Mouse (Mus musculus): Measurements from ENCODE around the gene Hist4h4. TPM values are rescaled to one million over a fixed set of nuclear protein-coding genes. Genes with fewer than 3 reads are reported as not detected.

Gene Hist4h4
- 0.41 and 0.45 TPM in 2 replicates for polyA plus RNA-seq (2016; fragmentation: Nextera tagmentation; extraction: Ambion mirVana)

DNA sequence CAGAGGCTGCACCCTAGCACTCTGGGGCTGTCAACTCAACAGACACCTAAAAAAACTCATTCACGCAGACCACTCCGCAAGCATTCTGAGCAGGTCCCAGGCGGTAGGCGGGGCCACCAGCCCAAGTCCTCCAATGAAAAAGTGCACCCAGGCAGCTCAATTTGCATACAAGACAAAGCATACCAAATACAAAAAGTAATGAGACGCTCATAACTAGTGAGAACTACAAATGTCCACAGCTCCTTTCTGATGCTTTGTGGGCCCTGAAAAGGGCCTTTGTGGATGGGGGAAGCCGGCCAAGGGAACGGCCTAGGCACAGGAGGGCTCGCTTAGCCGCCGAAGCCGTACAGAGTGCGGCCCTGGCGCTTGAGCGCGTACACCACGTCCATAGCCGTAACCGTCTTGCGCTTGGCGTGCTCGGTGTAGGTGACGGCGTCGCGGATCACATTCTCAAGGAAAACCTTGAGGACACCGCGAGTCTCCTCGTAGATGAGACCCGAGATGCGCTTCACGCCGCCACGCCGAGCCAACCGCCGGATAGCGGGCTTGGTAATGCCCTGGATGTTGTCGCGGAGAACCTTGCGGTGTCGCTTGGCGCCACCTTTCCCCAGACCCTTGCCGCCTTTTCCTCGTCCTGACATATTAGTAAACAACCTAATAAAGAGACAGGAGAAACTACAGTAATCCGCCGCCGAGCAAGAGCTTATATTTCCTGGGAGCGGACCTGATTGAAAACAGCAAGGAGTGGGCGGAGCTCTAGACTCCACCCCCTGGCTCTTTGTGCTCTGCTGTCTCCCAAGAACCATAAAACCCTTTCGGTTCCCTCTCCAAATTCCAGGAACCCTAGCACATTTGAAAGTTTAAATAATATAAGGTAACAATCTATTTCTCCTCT, at the start of gene Hist4h4:
Hist4h4 (minus strand) TSS at position 677 of the 895 bp plus-strand sequence.
- Histone ChIP-seq H3K27ac (ENCODE audit: poor library complexity, severe bottlenecking) (peak within 1 kb of the TSS; percentile 100), H3K36me3 (no peaks in the 10 kb centered on the region), H3K4me1 (replicated peaks) (peaks cover 22% of the 10 kb centered on the region), H3K4me3 (peak within 1 kb of the TSS; percentile 69), H3K9ac (peak within 1 kb of the TSS; percentile 96), H3K9me3 (replicated peaks) (no peaks in the 10 kb centered on the region), H3K4me2 (peak within 1 kb of the TSS; percentile 89), H3K27me3 (replicated peaks) (no peaks in the 10 kb centered on the region)
- ATAC-seq (ENCODE audit: insufficient number of reproducible peaks, low FRiP score), result peak; percentile 80
- WGBS, result under 1% methylated on average over 50 of the region's 50 CpGs

GRCm38 (mm10) chr6:136852762-136853161, 48.5 kb upstream of the Hist4h4 start:
- Histone ChIP-seq H3K9me3 (replicated peaks) (no peaks in the 10 kb centered on the region), H3K4me3 (no peak overlapping the region), H3K4me2 (no peak overlapping the region), H3K4me1 (replicated peaks) (peaks cover 53% of the 10 kb centered on the region), H3K9ac (no peak overlapping the region), H3K27ac (ENCODE audit: poor library complexity, severe bottlenecking) (peak overlapping the region; percentile 52), H3K36me3 (peaks cover 25% of the 10 kb centered on the region), H3K27me3 (replicated peaks) (no peaks in the 10 kb centered on the region)
- WGBS, result 66% methylated on average over 3 of the region's 3 CpGs
- no peak for ATAC-seq (ENCODE audit: insufficient number of reproducible peaks, low FRiP score)

- H3K4me2 ChIP-seq, result no peak overlapping the region
- no peak overlapping the region for H3K9ac ChIP-seq
- no peaks in the 10 kb centered on the region for H3K27me3 ChIP-seq (replicated peaks)
- no peak overlapping the region for H3K4me3 ChIP-seq
- no peaks in the 10 kb centered on the region for H3K9me3 ChIP-seq (replicated peaks)
- peaks cover 49% of the 10 kb centered on the region for H3K4me1 ChIP-seq (replicated peaks)
- 85% methylated on average over 4 of the region's 4 CpGs for WGBS
- H3K36me3 ChIP-seq, result peaks cover 25% of the 10 kb centered on the region
- ATAC-seq (ENCODE audit: insufficient number of reproducible peaks, low FRiP score), result no peak
- peak overlapping the region; percentile 52; the same call in 1 of the 2 replicates for H3K27ac ChIP-seq (ENCODE audit: poor library complexity, severe bottlenecking)
Observed at GRCm38 (mm10) chr6:136852348-136852747, 48.1 kb upstream of the Hist4h4 start.

DNA sequence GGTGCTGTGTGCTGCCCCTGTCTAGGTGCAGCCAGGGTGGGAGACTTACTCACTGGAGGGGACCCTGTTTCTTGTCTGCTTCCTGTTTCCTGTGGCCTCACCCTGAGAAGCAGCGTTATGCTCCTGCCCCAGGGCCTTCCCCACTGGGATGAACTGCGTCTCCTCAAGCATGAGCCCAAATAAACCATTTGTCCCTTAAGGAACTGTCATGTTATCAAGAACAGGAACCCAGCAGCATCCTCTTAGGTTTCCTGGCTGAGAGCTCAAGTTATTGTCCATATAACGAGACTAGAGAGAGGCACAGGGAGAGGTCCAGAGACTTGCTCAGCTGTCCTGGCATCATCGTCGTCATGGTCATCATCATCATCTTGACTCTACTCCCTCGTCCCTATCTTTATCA, 46.1 kb upstream of the Hist4h4 start:
- 0 out of 2 replicates have a peak, but pooled peaks have one; percentile 9 for ATAC-seq (ENCODE audit: insufficient number of reproducible peaks, low FRiP score)
- peaks cover 30% of the 10 kb centered on the region for H3K36me3 ChIP-seq
- H3K9me3 ChIP-seq (replicated peaks), result no peaks in the 10 kb centered on the region
- H3K9ac ChIP-seq, result no peak overlapping the region
- no peak overlapping the region for H3K27ac ChIP-seq (ENCODE audit: poor library complexity, severe bottlenecking)
- H3K4me3 ChIP-seq, result no peak overlapping the region
- WGBS, result 48% methylated on average over 6 of the region's 6 CpGs
- H3K4me2 ChIP-seq, result no peak overlapping the region
- no peaks in the 10 kb centered on the region for H3K27me3 ChIP-seq (replicated peaks)
- H3K4me1 ChIP-seq (replicated peaks), result peaks cover 32% of the 10 kb centered on the region

DNA sequence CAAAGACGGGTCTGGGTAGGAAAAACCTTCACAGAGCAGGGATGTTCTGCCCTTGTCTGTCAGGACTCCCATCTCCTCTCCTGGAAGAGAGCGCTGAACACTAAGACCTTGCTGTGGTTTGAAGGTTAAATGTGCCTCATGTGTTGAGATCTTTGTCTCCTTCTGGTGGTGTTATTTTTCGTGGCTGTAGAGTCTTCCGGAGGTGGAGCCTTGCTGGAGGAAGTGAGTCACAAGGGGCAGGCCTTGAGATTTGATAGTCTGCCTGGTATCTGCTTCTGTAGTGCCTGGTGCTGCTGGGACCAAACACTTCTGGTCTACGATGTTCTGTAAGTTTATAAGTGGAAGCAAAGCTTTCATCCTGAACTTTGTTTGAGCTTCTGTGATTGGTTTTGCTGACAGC, 44.8 kb upstream of the Hist4h4 start:
- Histone ChIP-seq H3K4me3 (no peak overlapping the region), H3K9ac (no peak overlapping the region), H3K4me2 (no peak overlapping the region), H3K27ac (ENCODE audit: poor library complexity, severe bottlenecking) (no peak overlapping the region), H3K27me3 (replicated peaks) (no peaks in the 10 kb centered on the region), H3K9me3 (replicated peaks) (no peaks in the 10 kb centered on the region), H3K36me3 (peaks cover 26% of the 10 kb centered on the region), H3K4me1 (replicated peaks) (peaks cover 22% of the 10 kb centered on the region)
- no peak for ATAC-seq (ENCODE audit: insufficient number of reproducible peaks, low FRiP score)
- WGBS, result 82% methylated on average over 5 of the region's 5 CpGs

- no peaks in the 10 kb centered on the region for H3K27me3 ChIP-seq (replicated peaks)
- no peak overlapping the region for H3K4me3 ChIP-seq
- ATAC-seq (ENCODE audit: insufficient number of reproducible peaks, low FRiP score), result no peak
- no peak overlapping the region for H3K4me2 ChIP-seq
- H3K9ac ChIP-seq, result no peak overlapping the region
- H3K9me3 ChIP-seq (replicated peaks), result no peaks in the 10 kb centered on the region
- H3K36me3 ChIP-seq, result peaks cover 26% of the 10 kb centered on the region
- H3K27ac ChIP-seq (ENCODE audit: poor library complexity, severe bottlenecking), result no peak overlapping the region
- WGBS, result 80% methylated on average over 8 of the region's 8 CpGs
- peaks cover 22% of the 10 kb centered on the region for H3K4me1 ChIP-seq (replicated peaks)
Observed at GRCm38 (mm10) chr6:136848399-136848798, 44.2 kb upstream of the Hist4h4 start.

DNA sequence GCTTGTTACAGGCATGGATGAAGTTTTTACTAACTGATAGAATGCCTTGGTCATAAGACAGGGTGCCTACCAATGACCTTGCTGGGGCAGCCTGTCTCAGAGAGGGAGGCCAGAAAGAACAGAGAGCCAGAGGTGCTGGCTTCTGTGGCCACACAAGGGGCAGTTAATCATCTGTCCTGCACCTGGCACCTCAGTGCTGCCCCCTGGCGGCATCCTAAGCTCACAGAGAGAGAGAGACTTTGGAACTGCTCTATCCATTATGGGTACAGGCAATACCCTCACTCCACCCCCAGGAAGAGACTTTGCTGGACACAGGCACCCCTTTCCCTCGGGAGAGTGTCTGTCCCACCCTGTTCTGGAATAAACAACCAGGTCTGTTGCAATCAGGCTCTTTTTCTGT, 43.6 kb upstream of the Hist4h4 start:
- H3K27ac ChIP-seq (ENCODE audit: poor library complexity, severe bottlenecking), result no peak overlapping the region
- peaks cover 26% of the 10 kb centered on the region for H3K36me3 ChIP-seq
- no peak overlapping the region for H3K9ac ChIP-seq
- H3K9me3 ChIP-seq (replicated peaks), result no peaks in the 10 kb centered on the region
- no peaks in the 10 kb centered on the region for H3K27me3 ChIP-seq (replicated peaks)
- 0 out of 2 replicates have a peak, but pooled peaks have one; percentile 24 for ATAC-seq (ENCODE audit: insufficient number of reproducible peaks, low FRiP score)
- no peak overlapping the region for H3K4me3 ChIP-seq
- WGBS, result 20% methylated on average over 2 of the region's 2 CpGs
- H3K4me1 ChIP-seq (replicated peaks), result peaks cover 19% of the 10 kb centered on the region
- no peak overlapping the region for H3K4me2 ChIP-seq

DNA sequence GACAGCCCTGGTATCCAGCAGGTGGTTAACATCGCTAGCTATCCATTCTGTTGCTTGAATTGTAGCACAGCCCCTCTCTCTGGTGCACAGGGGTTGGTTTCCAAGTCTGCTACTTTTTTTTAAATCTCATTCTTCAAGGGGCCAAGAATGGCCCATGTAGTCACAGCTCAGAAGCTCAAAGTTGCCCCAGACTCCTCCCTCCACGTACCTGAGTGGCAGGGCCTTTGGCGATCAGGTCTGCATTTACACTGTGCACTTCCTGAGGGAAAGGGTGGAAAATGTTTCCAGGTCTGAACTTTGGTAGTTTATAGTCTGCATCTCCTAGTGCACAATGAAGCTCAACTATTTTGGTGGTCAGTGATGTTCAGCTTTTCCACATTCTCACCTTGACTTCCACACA, 43.1 kb upstream of the Hist4h4 start:
- H3K36me3 ChIP-seq, result peaks cover 26% of the 10 kb centered on the region
- H3K9ac ChIP-seq, result no peak overlapping the region
- no peak overlapping the region for H3K27ac ChIP-seq (ENCODE audit: poor library complexity, severe bottlenecking)
- H3K4me2 ChIP-seq, result no peak overlapping the region
- no peak for ATAC-seq (ENCODE audit: insufficient number of reproducible peaks, low FRiP score)
- 93% methylated on average over 3 of the region's 3 CpGs for WGBS
- H3K4me1 ChIP-seq (replicated peaks), result peaks cover 14% of the 10 kb centered on the region; the same call in 1 of the 2 replicates
- no peak overlapping the region for H3K4me3 ChIP-seq
- no peaks in the 10 kb centered on the region for H3K27me3 ChIP-seq (replicated peaks)
- H3K9me3 ChIP-seq (replicated peaks), result no peaks in the 10 kb centered on the region

DNA sequence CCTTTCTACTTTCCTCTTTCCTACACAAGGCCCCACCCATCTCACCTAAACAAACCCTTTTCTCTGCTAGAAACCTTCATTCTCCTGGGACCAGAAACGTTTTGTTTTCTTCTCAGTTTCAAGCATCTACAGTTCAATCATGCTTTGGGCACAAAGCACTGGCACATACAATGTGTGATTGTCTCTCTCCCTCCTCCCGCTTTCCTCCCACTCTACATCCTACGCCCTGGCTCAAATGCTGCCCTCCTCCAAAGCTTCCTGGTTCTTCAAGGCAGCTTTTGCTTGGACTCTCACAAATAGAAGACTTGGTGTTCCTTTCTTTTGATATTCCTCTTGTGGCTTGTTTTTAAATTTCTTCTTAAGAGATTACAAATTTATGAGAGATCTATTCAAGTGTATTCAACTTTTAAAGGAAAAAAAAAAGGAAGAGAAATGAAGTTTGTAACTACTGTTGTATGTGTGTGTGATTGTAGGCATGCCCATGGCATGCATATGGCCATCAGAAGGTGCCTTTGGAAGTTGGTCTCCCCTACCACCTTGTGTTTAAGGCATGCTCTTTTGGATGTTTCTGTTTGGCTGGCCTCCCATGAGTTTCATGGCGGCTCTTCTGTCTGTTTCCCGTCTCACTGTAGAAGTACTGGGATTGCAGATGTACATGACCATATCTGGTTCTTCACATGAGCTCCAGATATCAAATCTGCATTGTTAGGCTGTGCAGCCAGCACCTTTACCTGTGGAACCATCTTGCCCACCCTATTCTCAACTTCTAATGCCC, 41.7 kb upstream of the Hist4h4 start:
- Histone ChIP-seq H3K9ac (no peak overlapping the region), H3K27me3 (replicated peaks) (no peaks in the 10 kb centered on the region), H3K36me3 (peaks cover 20% of the 10 kb centered on the region), H3K9me3 (replicated peaks) (no peaks in the 10 kb centered on the region), H3K27ac (ENCODE audit: poor library complexity, severe bottlenecking) (no peak overlapping the region), H3K4me1 (replicated peaks) (peaks cover 14% of the 10 kb centered on the region; the same call in 1 of the 2 replicates), H3K4me2 (no peak overlapping the region), H3K4me3 (no peak overlapping the region)
- 66% methylated on average over 5 of the region's 5 CpGs for WGBS
- no peak for ATAC-seq (ENCODE audit: insufficient number of reproducible peaks, low FRiP score)

DNA sequence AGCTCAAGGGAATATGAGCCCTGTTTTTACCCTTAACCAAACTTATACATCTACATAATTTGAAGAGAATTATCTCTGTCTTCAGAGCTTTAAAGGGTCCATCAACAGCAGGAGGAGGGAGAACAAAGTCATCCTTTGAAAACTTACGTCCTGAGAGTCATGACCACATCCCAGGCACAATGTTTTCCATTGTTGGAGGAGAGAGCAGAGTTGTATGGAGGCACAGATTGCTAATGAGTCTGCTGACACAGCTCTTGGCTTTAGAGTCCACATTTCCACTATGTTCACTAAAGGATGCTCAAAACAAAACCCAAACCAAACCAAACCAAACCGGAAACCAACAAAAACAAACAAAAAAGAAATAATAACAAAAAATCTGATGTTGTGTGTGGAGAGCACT, 40.7 kb upstream of the Hist4h4 start:
- Histone ChIP-seq H3K27ac (ENCODE audit: poor library complexity, severe bottlenecking) (no peak overlapping the region), H3K4me2 (no peak overlapping the region), H3K9ac (no peak overlapping the region), H3K27me3 (replicated peaks) (no peaks in the 10 kb centered on the region), H3K36me3 (peaks cover 20% of the 10 kb centered on the region), H3K4me1 (replicated peaks) (peaks cover 7% of the 10 kb centered on the region; the same call in 1 of the 2 replicates), H3K9me3 (replicated peaks) (no peaks in the 10 kb centered on the region), H3K4me3 (no peak overlapping the region)
- no peak for ATAC-seq (ENCODE audit: insufficient number of reproducible peaks, low FRiP score)
- WGBS, result 64% methylated on average over 2 of the region's 2 CpGs

DNA sequence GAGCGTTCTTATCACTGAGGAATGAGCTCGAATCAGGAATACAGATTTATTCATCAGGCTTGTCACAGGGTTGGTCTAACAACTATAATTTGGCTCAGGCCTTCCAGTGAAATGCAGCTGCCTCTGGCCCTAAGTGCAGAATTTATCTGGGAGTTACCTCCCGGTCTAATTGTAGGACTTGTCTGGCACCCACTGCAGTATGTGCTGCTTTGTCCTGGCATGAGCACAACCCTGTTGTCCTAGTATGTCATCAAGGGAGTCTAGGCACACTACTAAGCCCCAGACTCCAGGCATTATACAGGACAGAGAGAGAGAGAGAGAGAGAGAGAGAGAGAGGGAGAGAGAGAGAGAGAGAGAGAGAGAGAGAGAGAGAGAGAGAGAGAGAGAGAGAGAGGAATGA, 33.1 kb upstream of the Hist4h4 start:
- no peak for ATAC-seq (ENCODE audit: insufficient number of reproducible peaks, low FRiP score)

More for the DNA sequence above, 33.1 kb upstream of the Hist4h4 start:
- H3K9me3 ChIP-seq (replicated peaks), result no peaks in the 10 kb centered on the region
- no peak overlapping the region for H3K9ac ChIP-seq
- H3K4me2 ChIP-seq, result no peak overlapping the region
- H3K36me3 ChIP-seq, result no peaks in the 10 kb centered on the region
- no peak overlapping the region for H3K4me3 ChIP-seq
- WGBS, result 75% methylated on average over 3 of the region's 3 CpGs
- H3K27me3 ChIP-seq (replicated peaks), result no peaks in the 10 kb centered on the region
- H3K4me1 ChIP-seq (replicated peaks), result no peaks in the 10 kb centered on the region
- no peak overlapping the region for H3K27ac ChIP-seq (ENCODE audit: poor library complexity, severe bottlenecking)
